In the genomic region with DNA sequence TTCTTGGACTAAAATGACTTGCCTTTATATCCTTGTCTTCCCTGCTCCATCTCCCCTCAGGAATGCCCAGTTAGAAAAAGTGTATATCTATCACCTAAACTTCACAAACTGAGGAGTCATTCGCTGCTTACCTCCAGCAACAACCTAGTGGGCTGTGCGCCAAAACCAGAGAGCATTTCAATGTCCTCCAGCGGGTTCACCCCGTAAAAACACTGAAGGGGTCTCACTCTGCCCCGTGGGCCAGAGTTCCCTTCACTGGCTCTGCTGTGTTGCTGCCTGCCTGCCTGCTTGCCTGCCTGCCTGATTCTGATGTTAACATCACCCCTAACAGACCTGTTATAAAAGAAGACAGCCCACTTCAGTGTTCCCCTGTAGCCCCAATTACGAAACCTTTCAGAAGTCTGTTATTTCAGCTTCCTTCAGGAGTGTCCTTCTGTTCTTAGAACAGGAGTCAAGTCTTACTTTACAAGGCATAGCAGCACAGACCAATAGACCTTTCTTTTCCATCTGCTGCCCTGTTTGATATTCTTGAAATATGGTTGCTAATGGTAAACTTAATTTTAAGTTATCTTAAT, we compare ENCODE assay signal across 8 mouse cellular contexts. TPM values are rescaled to one million over a fixed set of nuclear protein-coding genes. Genes with fewer than 3 reads are reported as not detected.
DNase-seq lines count a peak whose midpoint lies in the region; ATAC-seq and TF ChIP-seq lines count a peak whose summit lies in the region.

No protein-coding gene starts in this region.

- peaks cover 15% of the 10 kb centered on the region for H3K36me3 ChIP-seq in heart, embryonic 13.5 days
- 0 out of 2 replicates have a peak, but pooled peaks cover 2% of the 10 kb centered on the region for H3K36me3 ChIP-seq in lung, embryonic 16.5 days (ENCODE audit: control insufficient read depth, insufficient read depth, low read length)

- no peak overlapping the region for H3K27ac ChIP-seq in heart, embryonic 13.5 days (replicated peaks)
- H3K27ac ChIP-seq in embryonic fibroblast, embryonic 13.5 days (ENCODE audit: insufficient read depth, low read length): no peak overlapping the region
- peak overlapping the region; percentile 15 for H3K27ac ChIP-seq in lung, embryonic 16.5 days (ENCODE audit: low read length)

- peak overlapping the region; percentile 79 for H3K4me3 ChIP-seq in heart, embryonic 13.5 days
- peak overlapping the region; percentile 90 for H3K4me3 ChIP-seq in embryonic fibroblast, embryonic 13.5 days (ENCODE audit: insufficient read depth, low read length)
- peak overlapping the region; percentile 89 for H3K4me3 ChIP-seq in lung, embryonic 16.5 days (ENCODE audit: low read length)

- peak overlapping the region; percentile 91 for H3K9ac ChIP-seq in heart, embryonic 13.5 days
- H3K9ac ChIP-seq in lung, embryonic 16.5 days (ENCODE audit: low read length): peak overlapping the region; percentile 94

- 70% methylated on average over 6 of the region's 6 CpGs for WGBS in heart, embryonic 13.5 days
- WGBS in lung, embryonic 16.5 days: 45% methylated on average over 6 of the region's 6 CpGs

- DNase-seq in heart, adult 11 months: no peak
- DNase-seq in MN1 (ENCODE audit: low spot score): peak; percentile 9
- peak; percentile 29 to 56 for DNase-seq in kidney, adult 8-10 months
- DNase-seq in natural killer cell, adult 2 months (ENCODE audit: low spot score in 2 of 2): no peak
- no peak for DNase-seq in layer of hippocampus, postnatal 25 days (ENCODE audit: extremely low spot score in 1 of 2, low spot score in 1 of 2)

- peak overlapping the region; percentile 71 for H3K4me2 ChIP-seq in heart, embryonic 13.5 days
- H3K4me2 ChIP-seq in lung, embryonic 16.5 days (ENCODE audit: low read depth, low read length): peak overlapping the region; percentile 64

- TF ChIP-seq POLR2A in embryonic fibroblast, embryonic 13.5 days (IDR thresholded peaks at IDR 0.05; ENCODE audit: low read depth, low read length): no peak

- H3K9me3 ChIP-seq in heart, embryonic 13.5 days: no peaks in the 10 kb centered on the region
- H3K9me3 ChIP-seq in lung, embryonic 16.5 days (ENCODE audit: control insufficient read depth, low read length): no peaks in the 10 kb centered on the region

- no peak for TF ChIP-seq CTCF in embryonic fibroblast, embryonic 13.5 days (IDR thresholded peaks at IDR 0.05; ENCODE audit: borderline replicate concordance, insufficient read depth, low read length)

- ATAC-seq in heart, embryonic 13.5 days (ENCODE audit: extremely low read depth, insufficient number of reproducible peaks, low FRiP score, low TSS enrichment): no peak
- no peak for ATAC-seq in lung, embryonic 16.5 days (ENCODE audit: low read depth)

- H3K4me1 ChIP-seq in heart, embryonic 13.5 days: peaks cover 24% of the 10 kb centered on the region
- H3K4me1 ChIP-seq in embryonic fibroblast, embryonic 13.5 days (ENCODE audit: control insufficient read depth, insufficient read depth, low read length): peaks cover 2% of the 10 kb centered on the region; the same call in 1 of the 2 replicates
- H3K4me1 ChIP-seq in lung, embryonic 16.5 days (replicated peaks; ENCODE audit: control insufficient read depth, insufficient read depth, low read length): peaks cover 15% of the 10 kb centered on the region

- no peaks in the 10 kb centered on the region for H3K27me3 ChIP-seq in heart, embryonic 13.5 days (replicated peaks)
- no peaks in the 10 kb centered on the region for H3K27me3 ChIP-seq in lung, embryonic 16.5 days (ENCODE audit: control insufficient read depth, insufficient read depth, low read depth, low read length)

RNA-seq across cellular contexts. Expression of a gene that starts 1.1 kb away (rescaled TPM):
- 61.5 and 66.8 TPM in 2 replicates for polyA plus RNA-seq in heart, embryonic 13.5 days (2015; fragmentation: Nextera tagmentation; extraction: Ambion mirVana)
- 72.4 and 76.4 TPM in 2 replicates for polyA plus RNA-seq in embryonic fibroblast, embryonic 13.5 days (2011; ENCODE audit: insufficient read length, low read depth, missing spikeins)
- 84.9 TPM in 2 replicates for polyA plus RNA-seq in lung, embryonic 16.5 days (2015; fragmentation: Nextera tagmentation; extraction: Ambion mirVana)
- total RNA-seq in layer of hippocampus, postnatal 25 days (2021): 10 to 100 TPM; 44.9 to 60.9 TPM

RNA-seq across cellular contexts. Expression of a gene that starts 1.1 kb away (rescaled TPM):
- 44.6 and 50.8 TPM in 2 replicates for polyA plus RNA-seq in heart, embryonic 13.5 days (2015; fragmentation: Nextera tagmentation; extraction: Ambion mirVana)
- polyA plus RNA-seq in embryonic fibroblast, embryonic 13.5 days (2011; ENCODE audit: insufficient read length, low read depth, missing spikeins): 26.9 and 34.3 TPM in 2 replicates
- 58.5 and 59.2 TPM in 2 replicates for polyA plus RNA-seq in lung, embryonic 16.5 days (2015; fragmentation: Nextera tagmentation; extraction: Ambion mirVana)
- total RNA-seq in layer of hippocampus, postnatal 25 days (2021): 10 to 100 TPM; 22.6 to 33.8 TPM

Comparison
In these comparisons a context has a peak if more than half of its experiments do, and no peak if none do; other contexts are left out.
1. DNase-seq: peak in MN1 (single experiment) and kidney, adult 8-10 months (2 of 2); none in heart, adult 11 months (single experiment), natural killer cell, adult 2 months (0 of 2) and layer of hippocampus, postnatal 25 days (0 of 2).
2. Peak in every context shown above with its lines, with median percentiles within 50 percentile points of each other: H3K4me3 ChIP-seq.